Mouse (Mus musculus) skeletal muscle tissue, postnatal 0 days (tissue): ENCODE measurements around the gene Epyc. TPM values are rescaled to one million over a fixed set of nuclear protein-coding genes. Genes with fewer than 3 reads are reported as not detected.

Source experiments
- polyA plus RNA-seq: library from polyadenylated mRNA; unstranded; fragments of >200 nt; fragmentation: Nextera tagmentation; extraction: Ambion mirVana; gene quantifications from 2 replicates; pipeline ENCODE4 v1.2.1, GENCODE M21; 2015

The Epyc gene
- 0.27 and 0.96 TPM in 2 replicates for polyA plus RNA-seq

GRCm38 (mm10) chr10:97643768-97644167, at the start of gene Epyc:
Gene Epyc (plus strand): TSS chr10:97644068.

GRCm38 (mm10) chr10:97606579-97606978, 37.3 kb upstream of the Epyc start, which contains the start of gene Kera:
Gene Kera (plus strand): TSS chr10:97606879.

GRCm38 (mm10) chr10:97692913-97693312, 49.0 kb downstream of the Epyc start, which contains the start of gene Ccer1:
Gene Ccer1 (plus strand): TSS chr10:97693059.

GRCm38 (mm10) chr10:97726655-97727054, 82.8 kb downstream of the Epyc start, which contains the start of gene C030005K15Rik:
Gene C030005K15Rik (minus strand): TSS chr10:97726755.

Other genes starting within 250 kb of the Epyc start
- 588 and 748 TPM in 2 replicates for gene Dcn, start 164.5 kb upstream of the Epyc start, polyA plus RNA-seq
- gene Lum, start 78.9 kb upstream of the Epyc start, polyA plus RNA-seq = 120 and 132 TPM in 2 replicates
- 2.1 and 4.6 TPM in 2 replicates for gene Kera, start 37.2 kb upstream of the Epyc start, polyA plus RNA-seq
- not detected in 2 replicates for gene Ccer1, start 49.0 kb downstream of the Epyc start, polyA plus RNA-seq
- not detected in 2 replicates for gene C030005K15Rik, start 82.7 kb downstream of the Epyc start, polyA plus RNA-seq